Mouse (Mus musculus) left cerebral cortex, adult 18-20 months (tissue): ENCODE measurements around the gene Ano1. TPM values are rescaled to one million over a fixed set of nuclear protein-coding genes. Genes with fewer than 3 reads are reported as not detected.

Source experiments
- DNase-seq, 2 experiments: peaks; one replicate each; pipeline ENCODE4 v3.0.0; 2021 to 2022; ENCODE audit warnings: low spot score in 2 of 2, mixed read lengths in 1 of 2
- total RNA-seq, 2 experiments: library from RNA; stranded (reverse); gene quantifications; 2 replicates each; pipeline ENCODE4 v1.2.3; 2021

The Ano1 gene
- total RNA-seq, 2 experiments from 2014 or later = 2.5 to 4.1 TPM

- no peak for DNase-seq
Observed at GRCm38 (mm10) chr7:144549904-144550566, 201.7 kb downstream of the Ano1 start.

GRCm38 (mm10) chr7:144545231-144545630, 206.5 kb downstream of the Ano1 start:
- no peak for DNase-seq

- no peak for DNase-seq
Observed at GRCm38 (mm10) chr7:144541351-144541750, 210.4 kb downstream of the Ano1 start.

- no peak for DNase-seq
Observed at GRCm38 (mm10) chr7:144539146-144539545, 212.6 kb downstream of the Ano1 start.

Other genes starting within 250 kb of the Ano1 start
- 10 to 100 TPM; 28.9 to 37.6 TPM for gene Ppfia1, start 198.2 kb downstream of the Ano1 start, total RNA-seq
- 1 to 10 TPM; 2.2 to 2.3 TPM for gene Fadd, start 169.5 kb downstream of the Ano1 start, total RNA-seq
- 1 to 10 TPM in 1 of 2 experiments, under 1 TPM in 1; 0.61 to 1.1 TPM for gene Fgf3, start 86.1 kb upstream of the Ano1 start, total RNA-seq
- not detected for gene Fgf4, start 95.4 kb upstream of the Ano1 start, total RNA-seq
- gene Fgf15, start 144.6 kb upstream of the Ano1 start, total RNA-seq = not detected
- gene LTO1, start 163.1 kb upstream of the Ano1 start, total RNA-seq = 10 to 100 TPM; 27.0 to 27.2 TPM
- 10 to 100 TPM; 42.9 to 57.5 TPM for gene Ccnd1, start 188.0 kb upstream of the Ano1 start, total RNA-seq